Mouse (Mus musculus): Measurements from ENCODE around the gene Dmrt2. TPM values are rescaled to one million over a fixed set of nuclear protein-coding genes. Genes with fewer than 3 reads are reported as not detected.

Gene Dmrt2
- total RNA-seq (2017) = 1.8 TPM in 1 of 3 replicates, not detected in the others

DNA sequence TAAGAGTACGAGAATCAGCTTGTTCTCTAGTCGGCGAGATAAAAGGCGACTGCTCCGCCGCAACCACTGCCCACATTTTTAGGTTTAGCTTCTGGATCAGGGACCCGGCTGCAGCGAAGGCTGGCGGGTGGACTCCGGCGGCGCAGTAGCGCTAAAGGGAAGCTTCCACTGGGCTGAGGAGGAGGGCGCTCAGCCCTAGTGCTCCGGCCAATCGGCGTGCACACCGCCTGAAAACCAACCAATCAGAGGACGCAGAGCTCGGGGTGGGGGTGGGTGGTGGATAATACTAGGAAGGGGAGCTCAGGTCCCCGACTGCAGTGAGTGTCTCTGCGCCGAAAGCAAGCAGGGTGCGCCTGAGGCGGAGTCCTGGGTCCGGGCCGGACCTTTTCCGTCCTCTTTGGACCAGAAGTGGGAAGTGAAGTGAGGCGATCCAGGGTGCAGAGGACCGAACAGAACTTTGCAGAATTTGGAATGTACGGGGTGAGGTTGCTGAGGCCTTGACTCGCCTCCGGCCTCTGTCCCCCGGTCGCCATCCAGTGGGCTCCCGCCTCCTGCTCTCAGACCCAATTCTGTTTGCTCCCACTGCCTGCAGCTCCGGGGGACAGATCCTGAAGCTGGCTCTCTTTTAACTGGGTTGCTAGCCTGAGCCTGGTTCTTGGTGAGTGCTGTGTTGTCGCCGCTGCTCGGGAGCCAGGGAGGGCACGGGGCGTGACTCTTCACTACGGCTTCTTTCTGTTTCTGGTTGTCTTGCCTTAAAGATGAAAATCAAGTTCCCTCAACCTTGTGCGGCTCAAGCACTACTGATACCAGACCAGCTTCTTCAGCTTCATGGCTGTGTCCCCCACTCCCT lies at the start of gene Dmrt2:
Gene Dmrt2, plus strand, starts transcription at position 311 of the 850 bp plus-strand sequence.
- no peak for ATAC-seq (replicated peaks; ENCODE audit: insufficient number of reproducible peaks, low FRiP score, low TSS enrichment, poor library complexity, severe bottlenecking)

- 0 out of 2 replicates have a peak, but pooled peaks have one; percentile 31 for ATAC-seq (replicated peaks; ENCODE audit: insufficient number of reproducible peaks, low FRiP score, low TSS enrichment, poor library complexity, severe bottlenecking)
Observed at GRCm38 (mm10) chr19:25628490-25628889, 43.7 kb upstream of the Dmrt2 start.

GRCm38 (mm10) chr19:25635119-25635518 lies 37.1 kb upstream of the Dmrt2 start:
- ATAC-seq (replicated peaks; ENCODE audit: insufficient number of reproducible peaks, low FRiP score, low TSS enrichment, poor library complexity, severe bottlenecking) = no peak

DNA sequence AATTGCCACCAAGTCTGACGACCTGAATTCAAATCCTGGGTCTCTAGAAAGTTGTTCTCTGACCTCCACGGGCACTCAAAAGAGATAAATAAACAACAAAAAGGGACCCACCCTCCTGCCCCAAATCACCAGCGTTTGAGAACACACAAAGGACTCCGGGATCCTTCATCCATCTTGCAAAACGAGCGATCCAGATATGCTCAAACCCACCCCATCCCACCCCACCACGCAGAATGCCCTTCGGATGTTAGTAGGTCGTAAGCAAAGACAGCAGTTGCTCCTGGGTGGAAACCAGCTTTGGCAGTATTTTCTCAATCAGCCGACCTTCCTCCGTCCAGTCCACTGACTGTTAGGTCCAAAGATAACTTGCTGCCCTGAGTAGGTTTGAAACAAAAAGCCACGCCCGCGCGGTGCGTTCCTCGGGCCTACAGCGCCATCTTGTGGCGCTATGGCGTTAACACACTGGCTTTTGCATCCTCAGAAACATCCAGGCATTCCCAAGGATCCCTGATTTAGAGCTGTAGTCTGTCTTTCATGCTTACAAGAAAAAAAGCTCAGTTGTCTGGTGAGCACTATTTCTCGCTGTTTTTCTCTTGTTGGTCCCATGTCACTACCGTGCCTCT lies 36.5 kb upstream of the Dmrt2 start:
- ATAC-seq (replicated peaks; ENCODE audit: insufficient number of reproducible peaks, low FRiP score, low TSS enrichment, poor library complexity, severe bottlenecking) = no peak

DNA sequence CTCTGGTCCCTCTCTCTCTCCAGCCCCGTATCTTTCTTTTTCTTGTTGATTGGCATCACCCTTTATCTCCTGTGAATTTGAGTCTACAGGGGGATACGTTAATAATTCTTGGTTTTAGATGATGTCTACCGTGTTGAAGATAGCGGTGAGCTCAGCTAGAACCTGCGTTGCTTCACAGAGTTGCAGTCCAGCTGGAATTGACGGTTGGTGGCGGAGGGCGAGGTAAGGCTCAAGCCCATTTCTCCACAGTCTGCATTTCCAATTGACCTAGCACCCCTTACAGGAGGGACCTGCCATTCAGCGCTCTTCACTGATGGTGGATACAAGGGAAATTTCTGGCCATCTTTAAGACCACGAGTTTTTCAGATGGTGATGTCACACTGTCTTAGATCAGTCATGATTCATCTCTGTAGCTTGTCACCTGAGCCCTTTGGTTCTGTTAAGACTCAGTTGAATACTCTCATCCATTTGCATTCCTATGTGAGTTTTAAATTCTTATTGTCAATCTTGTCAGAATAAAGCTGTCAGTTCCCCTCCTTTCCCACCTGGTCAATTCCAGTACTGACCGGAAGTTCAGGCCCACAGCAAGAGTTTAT lies 33.3 kb upstream of the Dmrt2 start:
- ATAC-seq (replicated peaks; ENCODE audit: insufficient number of reproducible peaks, low FRiP score, low TSS enrichment, poor library complexity, severe bottlenecking) = no peak

GRCm38 (mm10) chr19:25641786-25642185 lies 30.4 kb upstream of the Dmrt2 start:
- ATAC-seq (replicated peaks; ENCODE audit: insufficient number of reproducible peaks, low FRiP score, low TSS enrichment, poor library complexity, severe bottlenecking) = no peak

DNA sequence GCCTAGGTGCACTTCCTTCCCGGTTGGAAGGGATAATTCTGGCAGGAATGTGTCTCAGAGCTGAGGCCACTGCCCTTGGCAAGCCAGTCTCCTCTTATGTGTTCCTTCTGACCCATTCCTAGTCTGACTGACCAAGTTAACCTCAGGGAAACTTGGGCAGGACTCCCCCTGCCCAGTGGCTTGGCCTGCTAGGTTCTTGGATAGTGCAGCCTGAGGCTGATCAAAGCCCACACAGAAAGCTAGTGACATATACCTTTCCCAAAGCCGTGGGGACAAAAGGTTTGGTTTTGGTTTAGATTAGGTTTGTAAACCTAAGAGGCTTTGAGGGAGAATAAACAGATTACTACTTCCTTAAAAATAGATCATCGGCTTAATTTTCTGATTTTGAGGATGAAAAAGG lies 25.1 kb upstream of the Dmrt2 start:
- no peak for ATAC-seq (replicated peaks; ENCODE audit: insufficient number of reproducible peaks, low FRiP score, low TSS enrichment, poor library complexity, severe bottlenecking)

DNA sequence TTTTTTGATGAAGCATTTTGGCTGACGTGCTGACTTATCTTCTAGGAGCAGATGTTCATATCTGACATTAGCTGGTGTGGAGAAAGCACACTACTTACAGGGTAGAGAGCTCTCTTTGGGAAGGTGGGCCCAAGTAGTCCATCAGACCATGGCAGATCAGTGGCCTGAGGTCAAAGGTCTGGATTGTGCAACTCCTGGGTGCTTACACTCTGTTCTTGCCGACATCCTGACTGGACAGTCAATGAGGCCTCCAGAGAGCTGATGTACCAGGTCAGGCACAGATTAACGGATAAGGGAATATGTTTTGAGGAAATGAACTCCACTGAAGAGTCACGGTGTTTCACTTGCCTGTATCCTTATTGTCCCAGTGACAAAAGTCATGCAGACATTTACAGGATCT lies 23.5 kb upstream of the Dmrt2 start:
- ATAC-seq (replicated peaks; ENCODE audit: insufficient number of reproducible peaks, low FRiP score, low TSS enrichment, poor library complexity, severe bottlenecking) = no peak

- ATAC-seq (replicated peaks; ENCODE audit: insufficient number of reproducible peaks, low FRiP score, low TSS enrichment, poor library complexity, severe bottlenecking) = no peak
Observed at GRCm38 (mm10) chr19:25650474-25650873, 21.7 kb upstream of the Dmrt2 start.

GRCm38 (mm10) chr19:25652560-25652959 lies 19.7 kb upstream of the Dmrt2 start:
- no peak for ATAC-seq (replicated peaks; ENCODE audit: insufficient number of reproducible peaks, low FRiP score, low TSS enrichment, poor library complexity, severe bottlenecking)

DNA sequence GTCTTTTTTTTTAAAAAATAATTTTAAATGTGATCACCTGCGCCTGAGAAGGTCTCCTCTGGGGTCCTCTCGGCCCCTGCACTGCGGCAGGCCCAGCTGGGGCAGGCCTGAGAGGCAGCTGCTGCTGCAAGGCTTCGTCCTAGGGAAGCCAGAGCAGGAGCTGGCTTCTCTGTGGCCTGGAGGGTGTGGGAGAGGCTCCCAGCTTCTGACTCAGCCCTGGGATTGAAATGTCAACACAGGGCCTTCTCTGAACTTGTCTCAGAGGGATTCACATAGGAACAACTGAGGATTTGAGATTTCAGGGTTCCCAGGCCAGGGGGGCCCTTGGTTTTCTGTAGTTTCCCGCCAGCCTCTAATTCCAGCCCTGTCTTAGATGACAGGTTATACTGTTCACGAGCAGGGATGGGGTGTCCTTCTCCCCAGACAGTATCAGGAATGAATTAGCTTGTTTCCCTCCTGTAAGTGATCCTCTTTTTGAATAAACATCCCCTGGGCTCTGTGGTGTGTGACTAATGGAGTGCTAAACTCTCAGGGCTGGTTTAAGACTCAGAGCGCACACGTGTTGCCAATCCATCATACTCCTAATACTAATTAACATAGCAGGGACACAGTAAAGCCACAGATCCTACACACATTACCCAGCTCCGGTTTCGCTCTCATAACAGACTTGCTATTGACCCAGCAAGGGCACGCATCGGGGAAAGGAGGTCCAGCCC lies 18.0 kb upstream of the Dmrt2 start:
- ATAC-seq (replicated peaks; ENCODE audit: insufficient number of reproducible peaks, low FRiP score, low TSS enrichment, poor library complexity, severe bottlenecking) = no peak

DNA sequence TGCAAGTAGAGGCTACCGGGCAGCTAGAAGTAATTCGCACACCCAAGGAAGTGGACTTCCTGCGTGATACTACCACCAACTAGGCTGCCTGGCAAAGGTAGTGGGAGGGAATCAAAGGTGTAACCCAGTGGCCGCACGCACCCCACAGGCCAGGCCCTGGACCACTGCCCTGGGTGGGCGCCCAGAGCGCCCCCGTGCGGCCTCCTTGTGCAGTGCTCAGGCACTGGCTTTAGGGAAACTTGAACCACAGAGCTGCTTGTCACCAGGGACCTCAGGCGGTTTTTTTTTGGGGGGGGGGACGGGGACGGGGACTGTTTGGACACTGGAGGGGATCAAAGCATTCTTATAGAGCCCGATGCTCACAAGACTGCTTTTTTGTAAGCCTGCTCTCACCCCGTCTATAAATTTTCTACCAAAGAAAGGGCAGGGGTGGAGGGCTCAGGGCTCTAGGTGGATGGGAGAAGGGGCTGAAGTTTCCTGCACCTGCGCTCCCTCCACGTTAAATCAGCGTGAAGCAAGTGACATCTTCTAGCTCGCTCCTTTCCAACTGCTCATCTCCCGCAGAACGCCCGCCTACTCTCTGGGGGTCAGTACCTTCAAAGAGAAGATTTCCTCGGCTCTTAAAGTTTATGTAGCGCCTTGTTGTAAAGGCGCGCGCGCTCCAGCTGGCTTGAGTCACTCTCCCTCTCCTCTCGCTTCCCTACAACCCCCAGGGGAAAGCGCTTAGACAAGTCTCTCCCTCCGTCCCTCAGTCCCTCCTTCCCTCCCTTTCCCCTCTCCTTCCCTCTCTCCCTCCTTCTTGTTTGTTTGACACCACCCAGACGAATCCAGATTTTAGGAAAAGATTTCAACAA lies 6.5 kb upstream of the Dmrt2 start:
- no peak for ATAC-seq (replicated peaks; ENCODE audit: insufficient number of reproducible peaks, low FRiP score, low TSS enrichment, poor library complexity, severe bottlenecking)

GRCm38 (mm10) chr19:25667836-25668235 lies 4.4 kb upstream of the Dmrt2 start:
- ATAC-seq (replicated peaks; ENCODE audit: insufficient number of reproducible peaks, low FRiP score, low TSS enrichment, poor library complexity, severe bottlenecking) = no peak

GRCm38 (mm10) chr19:25669593-25670248 lies 2.5 kb upstream of the Dmrt2 start:
- ATAC-seq (replicated peaks; ENCODE audit: insufficient number of reproducible peaks, low FRiP score, low TSS enrichment, poor library complexity, severe bottlenecking) = no peak

DNA sequence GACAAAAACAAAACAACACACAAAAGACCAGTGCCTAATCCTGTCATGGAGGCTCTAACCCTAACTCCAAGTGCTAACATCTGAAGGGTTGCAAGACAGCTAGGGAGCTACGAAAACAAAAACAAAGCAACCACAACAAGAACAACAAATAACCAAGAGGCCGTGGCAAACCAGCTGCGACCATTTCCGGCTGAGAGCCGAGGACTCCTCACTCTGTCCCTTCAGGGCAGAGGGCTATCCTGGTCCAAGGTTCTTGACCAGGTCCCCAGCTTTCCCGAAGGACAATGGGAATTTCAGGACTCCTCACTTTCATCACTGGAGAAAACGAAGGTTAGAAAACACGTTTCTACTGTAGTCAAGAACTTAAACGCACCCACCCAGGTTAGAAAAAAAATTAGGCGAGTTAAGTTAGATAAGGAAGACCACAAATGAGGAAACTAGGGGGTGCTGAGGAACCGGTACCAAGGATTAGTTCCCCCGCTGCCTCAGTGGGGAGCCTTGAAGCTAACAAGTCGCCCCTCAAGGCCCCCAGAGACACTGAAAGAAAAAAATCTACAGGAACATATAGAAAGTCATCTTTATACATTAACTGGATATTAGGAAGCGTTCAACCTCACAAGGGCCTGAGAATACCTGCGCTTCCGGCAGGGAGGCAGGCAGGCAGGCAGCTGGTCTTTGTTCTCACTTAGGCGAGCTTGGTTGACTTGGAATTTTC lies 1.5 kb upstream of the Dmrt2 start:
- ATAC-seq (replicated peaks; ENCODE audit: insufficient number of reproducible peaks, low FRiP score, low TSS enrichment, poor library complexity, severe bottlenecking) = no peak

- ATAC-seq (replicated peaks; ENCODE audit: insufficient number of reproducible peaks, low FRiP score, low TSS enrichment, poor library complexity, severe bottlenecking) = no peak
Observed at GRCm38 (mm10) chr19:25671681-25672080, 530 bp upstream of the Dmrt2 start.

All from monocyte, adult 5-6 weeks (primary cell).